Mouse (Mus musculus): ENCODE measurements around the gene Nln.

Nln gene

DNA sequence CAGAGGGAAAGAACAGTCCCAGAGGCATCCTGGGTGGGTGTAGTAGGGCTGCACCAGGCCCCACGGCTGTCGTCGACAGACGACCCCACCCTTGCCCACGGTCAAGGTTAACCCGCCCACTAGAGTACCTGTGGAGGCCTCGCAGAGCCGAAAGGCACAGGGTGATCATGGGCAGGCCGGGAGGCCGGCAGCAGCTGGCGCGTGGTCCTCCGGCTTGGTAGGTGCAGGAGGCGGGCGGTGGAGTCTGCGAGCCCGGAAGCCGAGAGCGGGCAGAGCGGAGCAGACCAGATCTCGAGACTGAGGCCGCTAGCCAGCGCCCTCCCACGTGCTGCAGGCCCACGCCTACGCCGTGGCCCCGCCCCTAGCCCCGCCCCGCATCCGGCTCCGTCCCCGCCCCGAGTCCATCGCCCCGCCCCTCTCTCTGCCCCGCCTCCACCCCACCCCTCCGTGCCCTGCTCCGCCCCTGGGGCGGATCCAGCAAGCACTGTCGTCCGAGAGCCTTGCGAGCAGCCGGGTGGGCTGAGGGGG, at the start of gene Nln, which contains the start of gene Sgtb:
Gene Nln (minus strand): TSS at position 327 of the 528 bp plus-strand sequence.
Gene Sgtb (plus strand): TSS at position 454 of the 528 bp plus-strand sequence.
- DNase-seq (ENCODE audit: low spot score): peak; percentile 71

- no peak for DNase-seq (ENCODE audit: low spot score)
These were observed 46.3 kb upstream of the Nln start for GRCm38 (mm10) chr13:104155686-104156085.

DNA sequence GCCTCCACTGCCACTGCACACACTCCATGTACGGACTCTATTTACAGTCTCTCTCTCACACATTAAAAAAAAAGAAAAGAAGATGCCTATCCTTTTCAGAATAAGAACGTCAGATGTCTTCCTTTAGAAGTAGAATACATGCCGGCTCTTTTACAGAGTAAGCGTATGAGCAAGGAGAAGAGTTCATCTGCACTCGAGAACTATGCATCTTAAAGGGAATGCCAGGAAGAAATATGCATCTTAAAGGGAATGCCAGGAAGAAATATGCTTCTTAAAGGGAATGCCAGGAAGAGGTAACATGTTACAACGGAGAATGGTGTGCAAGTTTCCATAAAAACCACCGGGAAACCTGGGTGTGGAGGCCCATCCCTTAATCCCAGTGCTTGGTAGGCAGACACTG, 45.7 kb upstream of the Nln start:
- DNase-seq (ENCODE audit: low spot score): no peak

DNA sequence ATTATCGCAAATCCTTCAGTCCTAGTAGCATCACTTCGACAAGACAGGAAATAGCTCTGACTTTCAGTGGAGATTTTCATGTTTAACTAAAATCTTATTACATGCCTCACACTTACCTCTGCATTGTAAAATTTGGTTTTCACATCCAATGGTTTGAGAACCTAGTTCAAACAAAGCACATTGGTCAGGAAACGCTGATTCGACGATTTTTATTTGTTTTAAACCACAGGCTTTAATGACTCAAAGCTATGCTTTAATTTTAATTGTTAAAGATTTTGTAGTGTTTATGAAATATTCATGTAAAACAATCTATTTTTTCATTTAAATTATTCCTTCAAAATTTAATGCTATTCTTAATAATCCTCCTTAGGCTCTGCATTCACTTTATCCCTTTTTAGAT, 44.8 kb upstream of the Nln start:
- no peak for DNase-seq (ENCODE audit: low spot score)

GRCm38 (mm10) chr13:104145646-104146045, 36.2 kb upstream of the Nln start:
- DNase-seq (ENCODE audit: low spot score): no peak

DNA sequence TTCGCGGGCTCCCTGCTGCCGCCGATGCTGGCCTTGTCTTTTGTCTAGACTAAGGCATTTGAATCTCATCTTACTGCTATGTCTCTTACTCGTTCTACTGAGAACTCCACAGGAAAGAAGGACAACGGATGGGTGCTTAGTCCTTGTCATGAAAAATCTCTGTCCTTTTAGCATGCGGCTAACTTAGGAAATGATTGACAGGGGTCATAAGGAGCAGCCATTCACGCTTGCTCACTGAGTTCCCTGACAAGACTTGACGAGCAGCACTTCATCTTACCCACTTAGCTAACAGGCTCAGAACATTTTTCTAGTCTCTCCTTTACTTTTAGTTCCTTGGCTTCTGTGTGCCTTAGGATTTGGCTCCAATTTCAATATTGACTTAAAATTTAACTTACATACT, 35.5 kb upstream of the Nln start:
- no peak for DNase-seq (ENCODE audit: low spot score)

DNA sequence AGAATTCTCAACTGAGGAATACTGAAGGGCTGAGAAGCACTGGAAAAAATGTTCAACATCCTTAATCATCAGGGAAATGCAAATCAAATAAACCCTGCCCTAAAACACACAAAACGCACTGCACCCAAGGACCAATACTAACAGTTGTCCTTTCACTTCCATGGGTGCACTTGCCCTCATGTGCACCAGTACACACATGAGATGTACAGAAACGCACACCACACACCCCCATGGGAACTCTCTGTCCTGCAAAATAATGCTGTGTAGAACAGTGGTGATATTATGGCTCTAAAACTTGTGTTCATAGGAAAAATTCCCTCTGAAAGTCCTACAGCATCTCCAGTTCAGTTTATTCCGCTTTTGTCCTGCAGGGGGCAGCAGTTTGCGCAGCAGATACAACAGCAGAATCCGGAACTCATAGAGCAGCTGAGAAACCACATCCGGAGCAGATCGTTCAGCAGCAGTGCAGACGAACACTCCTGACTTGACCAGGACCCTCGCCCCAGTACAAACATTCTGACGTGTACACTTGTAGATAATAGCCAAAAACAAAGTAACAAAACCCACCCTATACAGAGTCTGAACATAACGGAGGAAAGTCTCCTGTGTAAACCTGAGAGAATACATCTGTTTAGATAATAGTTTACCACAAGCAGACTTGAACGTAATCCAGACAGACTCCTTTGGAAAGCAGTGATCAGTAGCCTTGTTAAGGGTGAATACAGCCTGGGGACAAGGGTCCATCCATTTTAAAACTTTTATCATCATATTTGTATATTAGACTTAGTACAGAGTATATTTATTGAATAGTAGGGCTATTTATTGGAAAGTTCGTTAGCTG, 30.2 kb upstream of the Nln start:
- peak; percentile 68 for DNase-seq (ENCODE audit: low spot score)

DNA sequence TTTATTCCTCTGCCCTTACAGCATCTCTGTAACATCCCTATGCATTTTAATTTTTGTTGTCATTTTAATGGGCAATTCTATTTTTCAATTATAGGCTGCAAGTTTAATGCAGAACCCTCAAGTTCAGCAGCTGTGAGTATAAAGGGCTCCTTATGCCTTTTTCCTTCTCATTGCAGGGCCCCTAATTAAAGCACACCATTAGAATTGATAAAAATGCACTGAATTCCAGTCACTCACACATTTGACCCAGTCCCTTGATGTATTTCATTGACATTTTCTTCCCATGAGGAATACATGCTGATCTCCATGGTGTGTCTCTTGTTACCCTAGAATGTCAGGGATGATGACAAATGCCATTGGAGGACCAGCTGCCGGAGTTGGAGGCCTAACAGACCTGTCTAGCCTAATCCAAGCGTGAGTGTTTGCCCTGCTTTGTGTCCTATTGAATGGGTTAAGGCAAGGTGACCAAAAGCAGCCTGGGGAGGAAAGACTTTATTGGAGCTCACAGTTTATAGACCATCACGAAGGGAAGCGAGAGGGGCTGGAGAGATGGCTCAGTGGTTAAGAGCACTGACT, 25.2 kb upstream of the Nln start:
- no peak for DNase-seq (ENCODE audit: low spot score)

DNA sequence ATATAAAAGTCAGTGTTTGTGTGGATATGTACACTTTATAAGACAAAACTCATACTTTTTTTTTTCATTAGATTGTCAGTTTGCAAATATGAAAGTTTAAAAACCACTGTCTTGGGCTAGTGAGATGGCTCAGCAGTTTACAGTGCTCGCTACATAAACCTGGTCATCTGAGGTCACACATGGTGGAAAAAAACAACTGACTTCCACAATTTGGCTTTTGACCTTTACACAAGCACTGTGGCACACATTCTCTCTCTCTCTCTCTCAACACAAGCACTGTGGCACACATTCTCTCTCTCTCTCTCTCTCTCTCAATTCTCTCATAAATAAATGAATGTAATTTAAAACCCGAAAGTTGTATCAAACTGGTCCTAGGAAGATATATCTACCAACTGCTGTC, 23.1 kb upstream of the Nln start:
- DNase-seq (ENCODE audit: low spot score): no peak

DNA sequence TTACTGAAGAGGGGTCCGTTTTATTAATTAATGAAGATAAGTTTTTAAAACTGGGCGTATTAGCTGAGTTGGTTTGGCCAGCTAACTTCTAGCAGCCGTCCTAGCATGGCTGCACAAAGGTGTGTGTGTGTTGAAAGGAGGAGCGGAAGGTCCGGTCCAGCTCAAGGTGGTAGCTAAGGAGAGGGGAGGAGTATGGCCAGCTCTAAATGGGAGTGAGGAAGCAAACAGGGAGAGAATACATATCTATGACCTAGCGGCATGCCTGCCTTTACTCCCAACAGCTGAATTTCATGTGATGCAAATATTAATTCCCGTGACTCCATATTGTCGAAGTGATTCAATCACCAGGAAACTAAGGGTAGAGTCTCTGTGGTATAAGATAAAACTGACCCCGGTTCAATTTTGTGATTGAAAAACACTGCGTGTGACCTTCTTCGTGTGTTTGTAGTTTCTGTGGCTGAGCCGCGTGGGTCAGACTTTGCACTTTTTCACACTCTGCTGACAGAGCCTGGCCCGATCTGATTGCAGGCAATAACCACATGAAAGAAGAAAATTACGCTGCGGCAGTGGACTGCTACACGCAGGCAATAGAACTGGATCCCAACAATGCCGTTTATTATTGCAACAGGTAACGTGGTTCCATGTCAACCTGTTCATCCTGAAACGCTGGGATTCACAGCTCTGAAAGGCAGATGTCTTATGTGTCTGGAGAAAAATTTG, 14.4 kb upstream of the Nln start:
- DNase-seq (ENCODE audit: low spot score): no peak

DNA sequence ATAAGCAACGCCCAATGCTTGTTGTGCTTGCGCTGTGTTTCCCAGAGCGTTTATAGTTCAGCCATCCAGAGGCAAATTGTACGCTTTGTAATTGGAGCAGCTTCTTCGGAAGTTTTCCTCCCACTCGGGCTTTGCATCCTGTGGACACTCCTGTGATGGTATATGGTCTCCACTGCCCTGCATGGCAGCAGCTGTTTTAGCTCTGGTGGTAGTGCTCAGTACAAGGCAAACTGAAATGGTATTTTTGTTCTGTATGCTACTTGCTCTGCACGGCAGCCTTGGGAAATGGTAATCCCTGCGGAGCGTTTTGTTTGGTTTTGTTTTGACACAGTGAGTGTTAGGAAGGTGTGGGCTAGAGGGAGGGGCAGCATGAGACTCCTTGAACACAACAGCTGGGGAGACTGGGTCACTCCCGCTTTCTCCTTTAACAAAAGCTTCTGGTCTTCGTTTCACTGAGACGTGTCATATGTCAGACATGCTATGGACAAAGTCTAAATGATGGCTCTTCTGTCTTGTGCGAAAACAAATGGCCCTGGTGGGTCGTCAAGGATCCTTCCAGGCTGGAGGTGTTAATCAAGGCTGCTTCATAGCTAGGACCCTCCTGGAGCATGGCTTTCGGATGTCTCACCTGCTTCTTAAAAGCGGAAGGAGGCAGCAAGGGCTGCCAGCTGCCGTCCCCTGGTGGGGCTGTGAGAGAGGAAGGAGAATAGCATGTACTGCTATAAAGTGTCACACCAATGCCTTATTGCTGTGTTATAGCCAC, 12.8 kb upstream of the Nln start:
- DNase-seq (ENCODE audit: low spot score): no peak

DNA sequence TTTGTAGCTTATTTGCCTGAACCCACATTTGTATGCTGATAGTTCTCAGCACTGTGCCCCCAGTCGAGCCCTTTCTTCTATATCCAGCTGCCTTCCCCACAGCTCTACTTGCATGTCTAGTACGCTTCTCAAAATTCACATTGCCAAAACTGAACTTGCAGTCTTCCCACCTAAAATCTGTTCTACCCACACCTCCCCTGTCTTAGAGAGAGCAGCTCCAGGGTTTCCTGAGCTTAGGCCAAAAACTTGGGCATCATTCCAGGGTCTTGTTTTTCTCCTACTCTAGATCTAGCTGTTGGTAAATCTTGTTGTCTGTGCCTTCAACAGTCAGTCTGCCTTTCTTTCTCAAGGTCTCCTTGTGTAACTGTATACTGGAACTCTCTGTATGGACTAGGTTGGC, 5.4 kb upstream of the Nln start:
- DNase-seq (ENCODE audit: low spot score): no peak

- no peak for DNase-seq (ENCODE audit: low spot score)
These were observed 4.4 kb upstream of the Nln start for GRCm38 (mm10) chr13:104113782-104114181.

GRCm38 (mm10) chr13:104112266-104112900, 3.0 kb upstream of the Nln start:
- no peak for DNase-seq (ENCODE audit: low spot score)

DNA sequence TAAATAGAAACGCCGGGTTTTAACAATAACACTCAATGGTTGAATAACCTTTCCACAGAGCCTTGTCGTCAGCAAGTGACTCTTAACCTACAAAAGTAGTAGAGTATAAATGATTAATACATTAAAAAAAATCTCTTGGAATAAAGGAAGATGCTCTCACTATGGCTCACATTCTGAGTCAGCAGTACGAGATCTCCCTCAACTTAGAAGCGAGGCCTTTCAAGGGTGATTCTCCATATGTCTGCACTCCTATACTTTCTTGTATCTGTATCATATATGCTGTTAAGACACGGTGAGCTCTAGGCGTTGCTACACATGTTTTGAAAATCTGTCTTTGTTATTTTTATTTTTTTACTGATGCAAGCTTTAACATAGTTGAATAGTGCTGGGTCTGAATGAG, 1.1 kb upstream of the Nln start:
- no peak for DNase-seq (ENCODE audit: low spot score)

DNA sequence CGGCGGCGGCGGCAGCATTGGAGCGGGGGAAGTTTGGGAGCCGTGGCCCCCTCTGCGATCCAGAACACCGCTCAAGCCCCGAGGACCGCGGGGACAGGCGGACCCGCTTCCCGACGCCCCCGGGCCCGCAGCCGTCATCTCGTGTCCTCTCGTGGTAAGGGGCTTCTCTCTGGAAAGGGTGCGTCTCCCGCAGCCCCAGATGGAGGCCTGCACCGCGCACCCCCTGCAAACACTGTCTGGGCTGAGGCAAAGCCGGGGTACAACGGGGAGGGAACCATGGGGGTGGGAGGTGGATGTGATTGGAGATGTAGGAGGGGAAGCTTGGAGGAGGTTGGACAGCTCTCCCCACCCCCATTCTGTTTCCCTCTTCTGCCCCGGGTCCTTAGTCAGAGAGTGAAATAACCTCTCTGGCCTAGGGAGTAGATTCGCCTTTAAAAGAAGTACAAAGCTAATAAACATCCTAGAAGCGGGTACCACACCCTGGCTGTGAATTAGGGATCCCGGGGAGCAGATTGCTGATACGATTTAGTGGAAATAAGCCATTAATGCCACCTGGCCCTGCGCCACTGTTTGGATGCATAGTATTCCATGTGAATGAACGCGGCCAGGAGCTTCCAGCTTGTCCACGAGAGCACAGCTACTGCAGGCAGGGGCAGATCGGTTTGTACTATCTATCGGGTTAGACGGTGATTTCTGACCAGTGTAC, 555 bp upstream of the Nln start:
- peak; percentile 24 for DNase-seq (ENCODE audit: low spot score)

- DNase-seq (ENCODE audit: low spot score): peak; percentile 23
These were observed 645 bp downstream of the Nln start for GRCm38 (mm10) chr13:104108651-104109287.

- no peak for DNase-seq (ENCODE audit: low spot score)
These were observed 7.7 kb downstream of the Nln start for GRCm38 (mm10) chr13:104101606-104102235.

DNA sequence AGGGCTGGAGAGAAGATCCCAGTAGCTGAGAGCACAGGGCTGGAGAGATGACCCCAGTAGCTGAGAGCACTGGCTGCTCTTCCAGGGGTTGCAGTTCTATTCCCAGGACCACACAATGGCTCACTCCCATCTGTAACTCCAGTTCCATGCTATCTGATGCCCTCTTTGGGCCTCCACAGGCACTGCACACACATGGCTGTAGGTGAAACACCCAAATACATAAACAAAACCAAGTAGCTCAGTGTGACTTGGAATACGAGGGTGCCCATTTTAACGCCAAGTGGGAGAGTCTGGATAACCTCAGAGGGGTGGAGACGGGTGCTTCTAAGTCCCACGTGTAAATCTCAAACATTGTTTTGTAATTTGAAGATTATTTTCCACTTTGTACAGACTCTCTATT, 9.0 kb downstream of the Nln start:
- DNase-seq (ENCODE audit: low spot score): no peak

DNA sequence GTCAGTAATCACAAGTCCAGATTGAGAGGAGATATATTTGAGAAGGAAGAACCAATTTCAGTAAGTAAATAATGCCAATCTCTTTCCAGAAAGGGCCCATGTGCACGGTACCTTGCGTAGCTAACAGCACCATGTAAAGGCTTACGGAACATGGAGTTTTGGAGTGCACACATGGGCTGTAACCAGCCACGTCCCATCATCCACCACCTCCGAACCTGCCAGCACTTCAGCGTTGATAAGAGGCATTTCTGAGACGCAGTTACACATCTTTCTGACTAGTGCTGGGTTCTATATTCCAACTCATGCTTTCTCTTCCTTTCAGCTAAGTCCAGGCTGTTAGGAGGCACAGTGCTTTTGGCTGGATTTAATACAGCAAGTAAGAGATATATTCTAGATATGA, 12.2 kb downstream of the Nln start:
- DNase-seq (ENCODE audit: low spot score): no peak
